ENCODE assay signal across 13 mouse cellular contexts in genomic region chr15:85534215-85534614, GRCm38 (mm10). TPM values are rescaled to one million over a fixed set of nuclear protein-coding genes. Genes with fewer than 3 reads are reported as not detected.
DNase-seq lines count a peak whose midpoint lies in the region; ATAC-seq and TF ChIP-seq lines count a peak whose summit lies in the region.
"Had no signal": no experiment of that assay in that cellular context is flagged by ENCODE, and none has a peak within 500 bp of the region (broad histone marks: within the 10 kb centered on the region; RNA-seq: fewer than 3 reads in every experiment).

No protein-coding gene starts in this region.

- no peak for DNase-seq in midbrain, embryonic 10.5 days (ENCODE audit: low spot score)
- no peak for DNase-seq in midbrain, postnatal 0 days (ENCODE audit: low spot score)
- DNase-seq in lung, adult 18-20 months, result peak; percentile 51 to 70
- peak; percentile 61 for DNase-seq in ovary, postnatal 36 days (ENCODE audit: low spot score)
- DNase-seq in right cerebral cortex, adult 2 months (ENCODE audit: low spot score in 2 of 2), result no peak
- no peak for DNase-seq in cerebellum, adult 18-20 months
- DNase-seq: gastrocnemius, postnatal 14 days; left cerebral cortex, postnatal 4 days had no signal

- H3K9ac ChIP-seq in midbrain, postnatal 0 days (replicated peaks; ENCODE audit: low read length, poor library complexity, severe bottlenecking), result no peak overlapping the region
- H3K9ac ChIP-seq in kidney, embryonic 14.5 days (ENCODE audit: low read depth, low read length), result no peak overlapping the region
- H3K9ac ChIP-seq: forebrain, embryonic 13.5 days had no signal

- 91% methylated on average over 8 of the region's 8 CpGs for WGBS in midbrain, embryonic 10.5 days
- WGBS in midbrain, postnatal 0 days, result 72% methylated on average over 8 of the region's 8 CpGs
- WGBS in kidney, embryonic 14.5 days, result 51% methylated on average over 8 of the region's 8 CpGs

- TF ChIP-seq CTCF in midbrain, postnatal 0 days (IDR thresholded peaks at IDR 0.05), result no peak

- peaks cover 43% of the 10 kb centered on the region for H3K36me3 ChIP-seq in midbrain, embryonic 10.5 days
- H3K36me3 ChIP-seq in midbrain, postnatal 0 days (ENCODE audit: insufficient read depth, low read length), result no peaks in the 10 kb centered on the region; the same call in 1 of the 2 replicates
- no peaks in the 10 kb centered on the region; the same call in 1 of the 2 replicates for H3K36me3 ChIP-seq in kidney, embryonic 14.5 days (ENCODE audit: control insufficient read depth, insufficient read depth, low read length)

- H3K4me2 ChIP-seq in midbrain, postnatal 0 days (ENCODE audit: low read depth, low read length, poor library complexity, severe bottlenecking), result no peak overlapping the region
- H3K4me2 ChIP-seq in kidney, embryonic 14.5 days (replicated peaks; ENCODE audit: low read depth, low read length), result no peak overlapping the region
- H3K4me2 ChIP-seq: forebrain, embryonic 13.5 days had no signal

- H3K4me3 ChIP-seq in midbrain, embryonic 10.5 days, result no peak overlapping the region
- H3K4me3 ChIP-seq in midbrain, postnatal 0 days (ENCODE audit: low read depth, low read length), result no peak overlapping the region
- H3K4me3 ChIP-seq in kidney, embryonic 14.5 days (ENCODE audit: low read length), result no peak overlapping the region
- H3K4me3 ChIP-seq: forebrain, embryonic 13.5 days had no signal

- no peak for ATAC-seq in midbrain, postnatal 0 days (ENCODE audit: low FRiP score)
- no peak for ATAC-seq in kidney, embryonic 14.5 days (ENCODE audit: low FRiP score, low TSS enrichment)
- no peak for ATAC-seq in megakaryocyte progenitor cell, adult 5-6 weeks (replicated peaks; ENCODE audit: poor library complexity)
- ATAC-seq: forebrain, embryonic 13.5 days had no signal

- H3K27ac ChIP-seq in midbrain, embryonic 10.5 days (replicated peaks), result peak overlapping the region; percentile 55
- no peak overlapping the region for H3K27ac ChIP-seq in midbrain, postnatal 0 days (ENCODE audit: low read depth, low read length)
- 0 out of 2 replicates have a peak overlapping the region, but pooled peaks have one; percentile 51 for H3K27ac ChIP-seq in kidney, embryonic 14.5 days (ENCODE audit: low read depth, low read length)
- H3K27ac ChIP-seq: forebrain, embryonic 13.5 days; macrophage had no signal

- peaks cover 66% of the 10 kb centered on the region for H3K27me3 ChIP-seq in midbrain, embryonic 10.5 days (ENCODE audit: low read depth, poor library complexity, severe bottlenecking)
- no peaks in the 10 kb centered on the region for H3K27me3 ChIP-seq in midbrain, postnatal 0 days (ENCODE audit: insufficient read depth, low read length)
- H3K27me3 ChIP-seq in kidney, embryonic 14.5 days (ENCODE audit: control insufficient read depth, insufficient read depth, low read length), result no peaks in the 10 kb centered on the region
- H3K27me3 ChIP-seq: forebrain, embryonic 13.5 days had no signal

- H3K9me3 ChIP-seq in midbrain, embryonic 10.5 days (replicated peaks), result no peaks in the 10 kb centered on the region
- H3K9me3 ChIP-seq in midbrain, postnatal 0 days (ENCODE audit: low read length), result no peaks in the 10 kb centered on the region
- no peaks in the 10 kb centered on the region for H3K9me3 ChIP-seq in kidney, embryonic 14.5 days (ENCODE audit: control insufficient read depth, low read length)
- H3K9me3 ChIP-seq: forebrain, embryonic 13.5 days had no signal

- peaks cover 12% of the 10 kb centered on the region for H3K4me1 ChIP-seq in midbrain, embryonic 10.5 days
- no peaks in the 10 kb centered on the region for H3K4me1 ChIP-seq in midbrain, postnatal 0 days (ENCODE audit: insufficient read depth, low read length)
- peaks cover 17% of the 10 kb centered on the region; the same call in 1 of the 2 replicates for H3K4me1 ChIP-seq in kidney, embryonic 14.5 days (ENCODE audit: control insufficient read depth, insufficient read depth, low read length)

RNA-seq across cellular contexts. Expression of gene 7530416G11Rik, which starts 31.2 kb away (rescaled TPM):
- not detected in 2 replicates for polyA plus RNA-seq in midbrain, embryonic 10.5 days (2016; fragmentation: Nextera tagmentation; extraction: Ambion mirVana)
- total RNA-seq in midbrain, postnatal 0 days (2014; rRNA removed), result not detected in 2 replicates
- not detected in 2 replicates for polyA plus RNA-seq in midbrain, postnatal 0 days (2015; fragmentation: Nextera tagmentation; extraction: Ambion mirVana)
- not detected in 2 replicates for polyA plus RNA-seq in kidney, embryonic 14.5 days (2014; fragmentation: Nextera tagmentation; extraction: Ambion mirVana)
- not detected in 2 replicates for total RNA-seq in megakaryocyte progenitor cell, adult 5-6 weeks (2015)
- not detected in 2 replicates for total RNA-seq in megakaryocyte progenitor cell, adult 5-6 weeks (2017)
- total RNA-seq: gastrocnemius, postnatal 14 days; heart, postnatal 25 days; left cerebral cortex, postnatal 4 days had no signal
- polyA plus RNA-seq: forebrain, embryonic 13.5 days; macrophage had no signal

RNA-seq across cellular contexts. Expression of gene Wnt7b, which starts 48.1 kb away (rescaled TPM):
- polyA plus RNA-seq in midbrain, embryonic 10.5 days (2016; fragmentation: Nextera tagmentation; extraction: Ambion mirVana), result 54.8 and 56.5 TPM in 2 replicates
- total RNA-seq in midbrain, postnatal 0 days (2014; rRNA removed), result 26.3 and 34.3 TPM in 2 replicates
- 19.0 and 19.5 TPM in 2 replicates for polyA plus RNA-seq in midbrain, postnatal 0 days (2015; fragmentation: Nextera tagmentation; extraction: Ambion mirVana)
- polyA plus RNA-seq in kidney, embryonic 14.5 days (2014; fragmentation: Nextera tagmentation; extraction: Ambion mirVana), result 10.8 and 15.1 TPM in 2 replicates
- not detected in 2 replicates for total RNA-seq in megakaryocyte progenitor cell, adult 5-6 weeks (2015)
- total RNA-seq in megakaryocyte progenitor cell, adult 5-6 weeks (2017), result not detected in 2 replicates
- polyA plus RNA-seq: macrophage had no signal

Comparison
In these comparisons a context has a peak if more than half of its experiments do, and no peak if none do; other contexts are left out.
1. DNase-seq: peak in lung, adult 18-20 months (2 of 2) and ovary, postnatal 36 days (single experiment); none in midbrain, embryonic 10.5 days (single experiment), midbrain, postnatal 0 days (single experiment), right cerebral cortex, adult 2 months (0 of 2) and cerebellum, adult 18-20 months (0 of 2).